Mouse (Mus musculus) G1E-ER4 (cell line): ENCODE results near the gene Col4a3bp. TPM values are rescaled to one million over a fixed set of nuclear protein-coding genes. Genes with fewer than 3 reads are reported as not detected.

Source experiments
- GATA1 ChIP-seq: IDR thresholded peaks from one replicate; pipeline ENCODE4 v1.8.0; 2012; ENCODE audit warnings: low read length, inconsistent platforms
- polyA plus RNA-seq: library from polyadenylated mRNA; stranded (reverse); fragments of >175 nt; gene quantifications from 2 replicates; pipeline ENCODE4 v1.2.3, GENCODE M21; 2012

Gene Col4a3bp
- polyA plus RNA-seq, 1 experiment = 34.7 TPM

GRCm38 (mm10) chr13:96584201-96584600 lies 41.8 kb downstream of the Col4a3bp start:
- peak; percentile 52 for TF ChIP-seq GATA1

- TF ChIP-seq GATA1 = no peak
Observed at GRCm38 (mm10) chr13:96586540-96586939, 44.1 kb downstream of the Col4a3bp start.

GRCm38 (mm10) chr13:96588642-96589041 lies 46.2 kb downstream of the Col4a3bp start:
- TF ChIP-seq GATA1 = no peak

DNA sequence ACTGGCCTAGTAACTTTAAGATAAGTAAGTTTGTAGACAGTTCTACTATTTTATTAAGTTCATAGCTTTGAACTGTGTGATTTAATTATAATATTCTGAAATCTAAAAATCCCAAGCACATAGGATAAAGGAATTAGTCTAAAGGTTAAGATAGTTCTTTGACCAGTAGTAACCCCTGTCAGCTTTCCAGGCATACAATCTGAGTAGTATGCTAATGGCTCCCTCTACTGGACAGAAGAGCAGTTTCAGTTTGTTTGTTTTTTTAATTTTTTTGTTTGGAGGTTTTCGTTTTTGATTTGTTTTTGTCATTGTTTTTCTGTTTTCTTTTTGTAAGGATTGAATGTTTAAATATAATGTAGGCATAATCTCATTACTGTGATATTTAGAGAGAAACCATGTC lies 51.2 kb downstream of the Col4a3bp start:
- TF ChIP-seq GATA1 = no peak

DNA sequence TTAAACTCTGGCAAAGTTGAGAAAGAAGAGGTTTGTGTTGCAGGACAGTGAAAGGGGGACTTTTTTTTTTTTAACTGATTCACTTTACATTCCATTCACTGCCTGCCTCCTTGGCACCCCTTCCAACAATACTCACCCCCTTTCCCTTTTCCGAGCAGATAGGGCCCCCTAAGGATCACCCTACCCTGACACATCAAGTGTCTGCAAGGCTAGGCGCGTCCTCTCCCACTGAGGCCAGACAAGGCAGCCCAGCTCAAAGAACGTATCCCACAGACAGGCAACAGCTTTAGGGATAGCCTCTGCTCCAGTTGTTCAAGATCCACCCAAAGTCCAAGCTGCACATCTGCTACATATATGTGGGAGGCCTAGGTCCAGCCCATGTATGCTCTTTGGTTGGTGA lies 51.7 kb downstream of the Col4a3bp start:
- no peak for TF ChIP-seq GATA1

GRCm38 (mm10) chr13:96599182-96599581 lies 56.8 kb downstream of the Col4a3bp start:
- TF ChIP-seq GATA1 = no peak

DNA sequence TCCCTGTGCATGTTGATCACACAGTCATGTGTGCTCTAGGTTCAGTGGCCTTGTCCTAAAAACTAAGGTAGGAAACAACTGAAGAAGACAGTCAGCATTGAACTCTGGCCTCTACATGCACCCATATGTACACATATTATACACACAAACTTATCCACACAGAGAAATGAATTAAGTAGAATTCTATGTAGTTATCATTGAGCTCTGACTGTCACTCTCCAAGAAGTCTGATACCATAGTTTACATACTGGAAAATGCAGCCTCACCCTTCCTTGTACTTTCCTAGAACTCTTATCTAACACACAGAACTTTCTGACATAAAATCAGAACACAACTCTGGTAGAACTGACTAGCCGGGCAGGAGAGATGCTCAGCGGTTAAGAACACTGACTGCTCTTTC lies 61.8 kb downstream of the Col4a3bp start:
- no peak for TF ChIP-seq GATA1

GRCm38 (mm10) chr13:96614615-96615014 lies 72.2 kb downstream of the Col4a3bp start:
- TF ChIP-seq GATA1 = no peak

DNA sequence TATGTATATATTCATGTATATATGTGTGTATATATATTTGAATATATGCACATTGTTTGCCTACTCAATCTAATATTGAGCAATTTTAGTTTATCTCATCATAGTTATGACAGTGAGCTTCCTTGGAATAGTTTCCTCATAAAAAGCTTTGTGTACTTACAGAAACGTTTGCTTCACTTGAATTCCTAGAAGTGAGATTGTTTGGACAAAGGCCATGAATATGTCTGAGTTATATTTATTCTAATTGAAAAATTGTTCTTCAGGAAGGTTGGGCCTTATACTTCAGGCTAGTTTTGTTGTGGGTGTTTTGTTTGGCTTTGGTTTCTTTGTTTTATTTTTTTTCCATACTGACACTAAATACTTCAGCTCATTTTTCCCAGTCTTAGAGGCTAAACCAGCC lies 78.5 kb downstream of the Col4a3bp start:
- TF ChIP-seq GATA1 = no peak

- TF ChIP-seq GATA1 = no peak
Observed at GRCm38 (mm10) chr13:96630396-96630795, 88.0 kb downstream of the Col4a3bp start.

DNA sequence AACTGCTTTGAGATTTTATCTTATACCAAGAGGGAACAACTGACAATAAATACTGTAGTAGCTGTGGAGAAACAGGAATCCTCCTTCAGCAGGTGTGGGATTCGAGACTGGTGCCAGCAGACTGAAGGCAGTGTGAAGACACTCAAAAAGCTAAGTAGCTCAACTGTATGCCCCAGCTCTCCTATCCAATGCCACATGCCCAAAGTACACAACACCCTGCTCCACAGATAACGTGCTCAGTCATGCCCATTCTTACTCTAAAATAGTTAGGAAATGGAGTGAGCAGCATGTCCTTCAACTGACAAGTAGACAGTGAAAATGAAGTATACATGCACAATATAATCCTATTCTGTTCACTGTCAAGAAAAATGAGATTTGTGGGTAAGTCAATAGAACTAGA lies 101.8 kb downstream of the Col4a3bp start:
- no peak for TF ChIP-seq GATA1

- no peak for TF ChIP-seq GATA1
Observed at GRCm38 (mm10) chr13:96645822-96646221, 103.4 kb downstream of the Col4a3bp start.

- no peak for TF ChIP-seq GATA1
Observed at GRCm38 (mm10) chr13:96653041-96653440, 110.6 kb downstream of the Col4a3bp start.

DNA sequence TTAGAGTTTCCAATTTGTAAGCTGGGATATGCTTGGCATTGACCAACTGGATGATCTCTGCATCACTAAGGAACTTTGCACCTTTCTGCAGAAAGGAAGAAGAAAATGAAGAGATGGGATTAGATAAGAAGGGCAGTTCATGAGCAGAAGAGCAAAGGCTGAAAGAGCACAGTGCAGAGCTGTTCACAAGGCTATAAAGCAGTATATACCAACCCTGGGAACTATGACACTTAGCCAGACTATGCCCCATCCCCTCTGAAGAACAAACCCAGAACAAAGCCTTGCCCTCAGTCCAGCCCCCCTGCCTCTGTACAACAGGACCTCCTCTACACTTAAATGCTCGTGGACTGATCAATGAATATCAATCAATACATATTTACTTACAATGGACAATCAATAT lies 114.3 kb downstream of the Col4a3bp start:
- TF ChIP-seq GATA1 = no peak

DNA sequence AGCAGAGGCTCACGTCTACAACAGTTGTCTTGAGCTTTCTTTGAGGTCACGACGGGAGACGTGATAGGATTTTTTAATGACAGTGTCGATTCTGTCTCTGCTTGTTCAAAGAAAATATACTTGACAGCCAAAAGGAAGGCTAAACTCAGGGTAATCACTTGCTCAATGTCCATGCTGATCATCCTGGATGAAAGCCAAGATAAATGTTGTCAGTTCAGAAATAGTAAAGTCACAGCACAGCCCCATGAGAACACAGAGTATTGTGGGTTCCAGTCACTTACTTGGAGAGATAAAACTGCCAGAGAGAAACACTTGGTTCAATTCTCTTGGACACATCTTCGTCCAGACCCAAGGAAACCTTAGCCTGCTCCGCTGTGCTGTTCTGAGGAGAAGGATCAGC lies 116.5 kb downstream of the Col4a3bp start:
- TF ChIP-seq GATA1 = no peak

DNA sequence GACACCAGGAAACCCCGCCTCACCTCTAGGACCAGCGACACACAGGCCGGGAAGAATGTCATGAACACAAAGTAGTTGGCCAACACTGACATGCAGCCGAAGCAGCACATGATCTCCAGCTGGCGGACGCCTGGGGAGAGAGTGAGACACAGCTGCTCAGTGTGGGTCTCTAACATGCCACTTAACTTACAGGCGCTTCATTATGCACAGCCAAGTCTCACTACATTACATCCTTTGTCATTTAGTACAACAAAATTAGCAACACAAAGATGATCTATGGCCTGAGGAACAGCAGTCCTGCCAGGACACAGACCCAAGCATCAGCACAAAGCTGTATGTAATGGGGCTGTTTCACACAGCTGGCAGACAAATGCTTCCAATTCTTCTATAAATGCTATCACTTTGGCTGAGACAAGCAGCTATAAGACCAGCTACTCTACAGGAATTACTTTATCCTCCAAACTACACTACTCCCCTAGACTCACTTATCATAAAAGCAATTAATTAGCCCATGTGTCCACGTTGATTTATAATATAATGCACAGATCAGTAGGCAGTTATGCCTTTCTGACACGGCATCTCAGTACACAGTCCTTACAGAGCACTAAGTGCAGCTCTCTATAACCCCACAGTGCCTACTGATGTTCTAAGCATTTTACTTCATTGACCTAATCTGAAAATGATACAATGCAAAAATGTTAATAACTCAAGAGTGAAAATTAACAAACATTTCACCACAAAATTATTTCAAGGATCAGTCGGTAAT lies 117.9 kb downstream of the Col4a3bp start:
- TF ChIP-seq GATA1 = no peak

DNA sequence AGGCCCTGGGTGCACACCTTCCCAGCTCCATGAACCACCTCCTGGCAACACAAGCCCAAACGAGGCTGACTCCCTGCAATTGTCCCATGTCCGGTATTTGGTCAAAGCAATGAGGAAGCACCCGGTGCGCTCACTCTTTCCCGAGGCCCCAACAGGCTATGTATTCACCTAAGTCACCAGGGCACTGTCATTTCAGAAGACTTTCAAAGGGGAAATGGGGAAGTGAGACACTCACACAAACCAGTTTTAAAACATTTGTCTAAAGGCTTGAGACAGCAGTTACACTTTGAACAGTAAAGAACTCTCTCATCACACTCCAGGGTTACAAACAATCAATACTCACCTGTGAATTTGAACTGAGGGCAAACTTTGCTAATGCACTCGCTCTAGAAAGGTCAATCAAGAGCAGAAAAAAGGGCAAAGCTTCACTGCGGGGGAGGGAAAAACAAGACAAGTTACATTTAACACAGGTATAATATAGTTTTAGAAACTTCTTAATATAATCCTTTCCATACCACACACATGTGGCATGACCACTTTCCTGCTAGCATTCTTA lies 122.1 kb downstream of the Col4a3bp start:
- no peak for TF ChIP-seq GATA1
